Mouse (Mus musculus) layer of hippocampus, postnatal 10 days (tissue): ENCODE measurements around the gene Fermt3. TPM values are rescaled to one million over a fixed set of nuclear protein-coding genes. Genes with fewer than 3 reads are reported as not detected.
"Not testable (repeated sequence)": the region's sequence is repeated elsewhere in the genome, so short reads cannot be mapped to it uniquely, and the experiment has no call there.

Experiments
- DNase-seq, 2 experiments: peaks; one replicate each; pipeline ENCODE4 v3.0.0; 2021; ENCODE audit warnings: low spot score in 2 of 2
- total RNA-seq, 2 experiments: library from RNA; stranded (reverse); gene quantifications; 2 replicates each; pipeline ENCODE4 v1.2.3; 2021

Gene Fermt3
- total RNA-seq, 2 experiments from 2014 or later = 5.0 to 5.2 TPM

DNA sequence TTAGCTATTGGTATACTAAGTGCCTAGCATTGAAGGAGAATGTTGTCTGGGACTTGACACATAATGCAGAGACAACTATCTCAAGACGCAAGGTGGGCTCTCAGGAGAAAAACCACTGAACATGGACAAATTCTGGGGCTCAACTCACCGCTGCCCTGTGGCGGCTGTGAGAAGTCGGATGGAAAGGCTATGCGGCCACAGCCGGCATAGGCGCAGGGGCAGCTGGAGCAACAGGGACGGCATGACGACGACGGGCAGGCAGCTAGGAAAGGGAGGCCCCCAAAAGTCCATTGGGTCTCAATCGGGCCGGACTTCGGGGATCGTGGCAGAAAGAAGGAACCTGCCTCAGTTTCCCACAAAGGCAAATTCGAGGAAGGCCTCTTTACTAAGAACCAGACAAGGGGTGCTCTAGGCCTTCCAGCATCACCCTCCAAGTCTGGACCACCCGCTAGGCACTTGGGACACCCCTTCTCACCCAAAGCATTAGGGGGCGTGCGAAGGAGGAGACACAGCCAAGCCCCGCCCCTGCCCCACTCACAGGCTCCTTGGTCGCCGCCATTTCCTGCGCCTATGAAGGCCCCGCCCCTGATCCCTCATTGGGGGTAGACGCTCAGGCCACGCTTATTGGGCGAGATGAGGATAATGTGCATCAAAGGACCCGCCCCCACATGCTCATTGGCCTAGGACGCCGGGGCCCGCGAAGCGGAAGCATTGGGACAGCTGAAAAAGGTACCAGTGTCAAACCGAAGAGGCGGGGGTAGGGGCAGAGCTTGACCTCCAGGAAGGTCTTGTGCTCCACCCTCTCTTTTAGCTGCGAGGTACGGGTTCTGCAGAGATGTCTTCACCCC is 27.0 kb downstream of the Fermt3 start, which contains the start of gene Dnajc4:
TSS of gene Dnajc4 (minus strand) at position 562 of the 848 bp plus-strand sequence.
- peak; percentile 93 to 95 for DNase-seq

DNA sequence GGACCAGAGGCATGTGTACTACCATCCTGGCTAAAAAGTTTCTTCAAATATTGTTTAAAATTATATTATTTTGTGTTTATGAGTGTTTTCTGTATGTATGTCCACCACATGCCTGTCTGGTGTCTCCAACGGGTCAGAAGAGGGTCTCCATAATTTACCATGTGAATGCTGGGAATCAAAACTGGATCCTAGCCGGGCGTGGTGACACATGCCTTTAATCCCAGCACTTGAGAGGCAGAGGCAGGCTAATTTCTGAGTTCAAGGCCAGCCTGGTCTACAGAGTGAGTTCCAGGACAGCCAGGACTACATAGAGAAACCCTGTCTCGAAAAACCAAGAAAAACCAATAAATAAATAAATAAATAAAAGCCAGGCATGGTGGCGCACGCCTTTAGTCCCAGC is 28.1 kb downstream of the Fermt3 start:
- not testable (repeated sequence) for DNase-seq

DNA sequence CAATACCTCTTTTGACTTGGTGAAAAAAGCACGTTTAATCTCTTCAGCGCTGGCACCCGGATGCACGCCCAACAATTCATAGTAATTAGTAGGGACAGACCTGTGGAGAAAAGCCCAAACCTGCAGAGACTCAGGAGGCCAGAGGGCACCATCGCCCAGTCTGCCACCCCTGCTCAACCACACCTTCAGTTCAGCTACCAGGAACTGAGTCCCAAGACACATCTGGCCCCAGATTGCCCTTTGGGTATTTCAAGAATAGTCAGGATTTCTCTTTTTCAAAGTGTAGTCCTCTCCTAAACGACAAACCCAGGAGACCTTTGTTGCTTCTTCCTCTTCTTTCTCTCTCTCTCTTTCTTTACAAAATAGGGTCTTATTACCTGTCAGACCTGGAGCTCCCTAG is 28.6 kb downstream of the Fermt3 start:
- DNase-seq = no peak

DNA sequence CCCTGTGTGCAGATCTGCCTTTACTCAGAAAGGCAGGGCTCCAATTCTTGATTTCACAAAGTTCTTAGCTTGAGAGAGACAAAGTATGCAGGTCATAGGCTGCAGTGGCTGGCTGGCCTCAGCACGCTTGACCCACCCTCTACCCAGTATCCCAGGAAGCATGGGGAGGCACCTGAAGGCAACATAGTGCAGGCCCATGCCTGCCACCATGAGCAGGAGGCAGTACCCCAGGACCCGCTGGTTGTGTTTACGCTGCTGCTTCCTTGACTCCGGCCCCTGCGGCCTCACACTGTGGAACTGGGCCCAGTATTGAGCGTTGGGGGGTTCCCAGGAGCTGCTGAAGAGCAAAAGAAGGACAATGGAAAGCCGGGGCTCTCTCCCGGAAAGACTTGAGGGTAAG is 30.0 kb downstream of the Fermt3 start:
- DNase-seq = no peak

DNA sequence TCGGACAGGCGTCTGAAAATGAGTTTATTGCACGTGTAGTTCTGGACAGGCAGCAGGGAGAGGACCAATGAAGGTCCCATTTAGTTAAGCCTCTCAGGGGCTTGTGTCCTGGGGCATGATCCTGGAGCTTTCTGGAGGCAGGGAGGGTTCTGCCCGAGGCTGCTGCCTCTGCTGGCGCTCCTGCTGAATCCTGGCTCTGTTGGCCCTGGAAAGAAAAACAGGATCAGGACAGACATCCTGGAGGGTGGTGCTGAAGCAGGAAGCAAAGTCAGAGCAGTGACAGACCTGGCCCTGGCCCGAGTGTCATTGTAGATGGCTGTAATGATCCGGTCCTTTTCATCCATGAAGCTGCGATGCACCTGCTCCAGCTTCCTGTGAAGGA is 31.4 kb downstream of the Fermt3 start:
- no peak for DNase-seq

DNA sequence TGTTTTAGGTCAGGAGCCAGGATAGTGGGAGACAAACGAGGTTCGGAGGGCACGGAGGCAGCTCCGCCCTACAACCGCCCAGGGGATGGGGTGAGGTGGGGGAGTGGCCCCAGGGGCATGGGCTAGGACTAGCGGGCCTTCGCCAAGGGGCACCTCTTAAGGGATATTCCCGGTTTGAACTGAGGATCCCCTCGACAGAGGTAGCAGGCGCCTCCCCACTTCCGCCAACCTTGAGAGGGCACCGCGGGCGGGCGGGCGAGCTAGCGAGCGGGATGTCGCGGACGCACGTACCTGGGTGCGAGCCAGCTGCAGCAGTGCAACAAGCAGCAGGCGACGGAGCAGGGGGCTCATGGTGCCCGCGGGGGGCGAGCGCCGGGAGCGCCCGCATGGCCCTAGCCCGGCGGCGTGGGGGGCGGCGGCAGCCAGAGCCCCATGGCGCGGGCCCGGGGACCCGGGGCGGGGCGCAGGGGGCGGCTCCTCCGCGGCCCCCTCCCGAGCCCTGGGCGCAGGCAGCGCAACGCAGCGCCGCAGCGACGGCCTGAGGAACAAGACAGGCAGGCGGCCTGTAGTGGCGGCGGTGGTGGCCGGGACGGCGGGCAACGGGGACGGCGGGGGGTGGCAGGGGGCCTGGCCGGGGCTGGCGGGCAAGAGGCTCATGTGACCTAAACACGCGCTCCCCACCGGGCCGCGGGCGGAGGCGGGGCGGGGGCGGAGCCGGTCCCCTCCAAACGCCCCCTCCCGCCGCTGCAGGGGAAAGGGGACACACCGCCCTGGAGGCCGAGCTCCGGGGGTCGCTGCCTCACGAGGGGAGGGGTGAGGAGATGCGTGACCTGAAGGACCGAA is 32.0 kb downstream of the Fermt3 start, which contains the start of gene Vegfb:
TSS of gene Vegfb (minus strand) at position 591 of the 843 bp plus-strand sequence.
- DNase-seq = peak; percentile 60 to 76

DNA sequence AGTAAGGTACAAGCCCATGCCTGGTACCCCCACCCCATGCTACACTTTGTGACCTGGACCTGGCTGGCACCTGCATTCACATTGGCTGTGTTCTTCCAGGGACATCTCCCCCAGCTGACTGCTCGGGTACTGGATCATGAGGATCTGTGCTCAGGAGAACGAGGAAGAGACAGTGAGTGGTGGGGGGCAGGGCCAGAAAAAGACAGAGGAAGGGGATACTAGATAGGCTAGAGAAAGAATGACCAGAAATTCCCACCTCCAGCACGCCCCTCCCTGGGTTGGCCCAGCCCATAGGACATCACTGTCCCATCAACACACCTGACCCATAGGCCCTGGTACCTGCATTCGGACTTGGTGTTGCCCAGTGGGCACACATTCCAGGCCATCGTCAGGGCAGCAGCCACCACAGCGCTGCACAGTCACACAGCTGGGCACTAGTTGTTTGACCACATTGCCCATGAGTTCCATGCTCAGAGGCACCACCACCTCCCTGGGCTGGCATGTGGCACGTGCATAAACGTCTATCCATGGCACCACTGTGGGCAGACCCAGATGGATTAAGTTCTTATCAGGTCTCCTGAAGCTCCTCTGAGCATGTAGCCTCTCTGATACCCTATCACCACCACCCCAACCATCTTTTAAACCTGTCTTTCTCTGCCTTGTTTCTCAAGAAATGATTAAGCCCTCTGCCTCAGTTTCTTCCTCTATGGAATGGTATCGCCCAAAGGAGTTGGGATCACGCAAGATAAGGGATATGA is 33.1 kb downstream of the Fermt3 start:
- no peak for DNase-seq

DNA sequence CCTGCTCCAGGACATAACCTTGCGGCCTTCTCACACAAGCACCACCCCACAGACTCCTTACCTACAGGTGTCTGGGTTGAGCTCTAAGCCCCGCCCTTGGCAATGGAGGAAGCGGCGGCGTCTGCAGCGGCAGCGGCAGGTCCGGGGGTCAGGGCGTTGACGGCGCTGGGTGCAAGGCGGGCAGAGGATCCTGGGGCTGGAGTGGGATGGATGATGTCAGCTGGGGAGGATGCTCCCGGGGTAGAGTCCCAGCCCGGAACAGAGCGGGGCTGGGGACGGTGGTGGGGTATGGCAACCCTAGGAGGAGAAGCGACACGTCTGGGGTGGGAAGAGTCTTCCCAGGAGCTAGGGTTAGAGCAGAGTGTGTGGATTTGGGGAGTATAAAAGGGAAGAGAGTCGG is 34.0 kb downstream of the Fermt3 start:
- no peak for DNase-seq

DNA sequence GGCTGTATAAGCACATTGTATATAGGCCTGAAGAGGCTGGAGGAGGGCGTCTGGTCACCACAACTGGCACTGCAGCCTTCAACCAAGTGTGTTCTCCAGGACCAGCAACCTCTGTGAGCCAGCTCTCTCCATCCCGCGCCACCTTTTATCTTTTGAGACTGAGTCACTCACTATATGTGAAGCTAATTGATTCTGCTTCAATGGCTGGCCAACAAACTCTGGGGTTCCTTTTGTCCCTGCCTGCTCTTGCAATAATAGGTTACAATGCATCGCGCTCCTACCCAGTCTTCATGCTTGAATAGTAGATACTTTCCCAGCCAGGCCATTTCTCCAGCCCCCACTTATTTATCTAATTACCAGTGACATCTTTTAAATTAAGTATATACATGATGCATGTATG is 35.6 kb downstream of the Fermt3 start:
- no peak for DNase-seq

DNA sequence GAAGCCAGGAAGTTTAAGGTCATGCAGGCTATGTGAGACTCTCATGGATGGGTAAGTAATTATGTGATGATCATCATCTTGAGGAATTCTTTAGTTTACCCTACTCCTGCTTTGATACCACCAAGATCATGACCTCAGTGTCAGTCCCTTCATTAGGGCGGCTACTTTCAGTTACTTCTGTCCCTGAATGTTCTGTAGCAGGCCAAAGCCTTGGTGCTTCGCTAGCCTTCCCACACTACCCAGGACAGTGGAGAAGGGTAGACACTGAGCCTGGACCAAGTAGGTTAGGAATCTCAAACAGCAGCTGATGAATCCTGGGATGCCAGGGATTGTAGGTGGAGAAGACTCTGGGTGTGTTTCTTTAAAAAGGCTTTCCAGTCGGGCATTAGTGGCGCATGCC is 37.8 kb downstream of the Fermt3 start:
- DNase-seq = no peak

DNA sequence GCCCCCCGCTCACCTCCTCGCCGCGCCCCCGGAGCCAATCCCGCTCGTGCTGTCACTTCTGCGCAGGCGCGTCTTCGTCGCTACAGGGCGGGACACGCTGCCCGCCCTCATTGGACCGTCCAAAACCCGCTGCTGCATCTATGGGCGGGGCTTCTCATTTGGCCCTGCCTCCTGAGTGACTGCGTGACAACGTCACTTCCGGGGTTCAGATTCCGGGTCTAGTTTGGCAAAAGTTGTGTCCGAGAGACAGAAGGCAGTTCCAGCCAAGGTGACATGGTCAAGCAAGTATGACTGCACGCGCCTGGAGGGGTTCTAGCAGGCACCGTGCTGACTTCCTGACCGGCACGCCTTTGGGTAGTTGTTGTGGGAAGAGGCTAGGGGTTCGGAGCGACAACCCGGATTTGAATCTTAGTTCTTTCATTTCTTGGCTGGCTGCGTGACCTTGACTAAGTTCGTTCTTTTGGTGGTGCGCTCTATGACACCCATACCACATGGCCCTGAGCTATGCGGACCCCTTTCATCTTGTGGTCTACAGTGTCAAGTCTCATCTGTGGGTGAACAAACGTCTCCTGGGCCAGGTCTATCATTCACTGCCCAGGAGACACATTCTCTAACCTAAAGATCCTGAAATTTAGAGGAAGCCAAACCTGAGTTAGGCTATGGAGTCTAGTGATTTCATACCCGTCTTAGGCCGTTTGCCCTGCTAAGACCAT is 38.7 kb downstream of the Fermt3 start, which contains the start of gene Fkbp2:
TSS of gene Fkbp2 (minus strand) at position 121 of the 713 bp plus-strand sequence.
- peak; percentile 99 for DNase-seq

DNA sequence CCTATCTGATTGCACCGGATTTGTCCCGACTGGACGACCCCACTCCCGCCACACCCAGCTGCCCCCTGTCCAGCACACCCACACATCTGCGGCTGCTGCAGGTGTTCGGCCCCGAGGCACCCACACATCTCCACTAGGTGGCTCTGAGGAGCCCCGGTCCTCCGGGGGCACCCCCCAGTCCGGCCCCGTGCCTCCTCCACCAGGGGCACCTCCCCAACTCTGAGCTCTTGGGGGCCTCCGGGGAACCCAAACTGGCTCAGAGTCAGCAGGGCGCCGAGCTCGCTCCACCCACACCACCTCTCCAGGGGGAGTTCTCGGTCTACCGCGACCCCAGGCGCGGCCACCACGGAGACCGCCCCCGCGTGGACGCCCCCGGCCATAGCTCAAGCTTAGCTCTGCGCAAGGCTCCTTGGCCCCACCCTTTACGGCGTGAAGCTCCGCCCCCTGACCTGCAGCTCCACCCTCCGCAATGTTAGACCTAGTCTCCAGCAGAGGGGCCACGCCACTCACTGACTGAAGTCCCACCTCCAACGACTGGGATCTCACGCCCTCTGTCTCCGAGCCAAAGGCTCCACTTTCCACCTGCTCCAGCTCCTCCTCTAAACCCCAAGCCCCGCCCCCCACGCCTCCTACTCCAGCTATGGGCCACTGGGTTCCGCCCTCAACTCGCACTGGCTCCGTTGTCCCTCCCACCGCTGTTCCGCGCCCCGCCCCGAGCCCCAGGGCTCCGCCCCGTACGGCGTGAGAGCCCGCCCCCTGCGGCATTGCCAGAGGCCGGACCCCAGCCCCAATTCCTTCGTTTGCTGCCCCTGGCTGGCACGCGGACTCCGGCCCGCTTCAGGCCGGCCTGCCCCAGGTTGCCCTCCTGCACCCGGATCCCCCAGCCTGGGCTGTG is 39.5 kb downstream of the Fermt3 start:
- peak; percentile 99 to 100 for DNase-seq

DNA sequence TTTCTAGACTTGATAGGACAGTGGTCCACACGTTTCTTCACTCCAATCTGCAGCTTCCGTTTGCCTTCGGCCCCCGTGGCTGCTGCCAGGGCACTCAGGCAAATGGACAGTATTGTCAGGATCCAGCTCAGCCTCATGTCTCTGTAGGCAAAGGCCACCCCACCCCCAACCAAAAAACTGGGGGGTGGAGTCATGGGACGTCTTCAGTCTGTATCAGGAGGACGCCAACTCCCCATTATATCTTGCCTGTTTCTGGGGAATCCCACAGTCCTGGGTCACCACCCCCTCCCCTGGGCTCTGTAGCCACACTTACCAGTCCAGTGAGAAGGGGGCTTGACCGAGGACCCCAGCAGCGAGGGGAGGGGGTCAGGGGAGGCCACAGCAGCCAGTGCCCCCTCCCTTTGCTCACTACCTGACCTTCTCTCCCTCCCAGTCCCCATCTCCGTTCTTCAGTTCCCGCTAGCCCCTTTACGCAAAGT is 40.2 kb downstream of the Fermt3 start:
- peak; percentile 32 to 52 for DNase-seq

DNA sequence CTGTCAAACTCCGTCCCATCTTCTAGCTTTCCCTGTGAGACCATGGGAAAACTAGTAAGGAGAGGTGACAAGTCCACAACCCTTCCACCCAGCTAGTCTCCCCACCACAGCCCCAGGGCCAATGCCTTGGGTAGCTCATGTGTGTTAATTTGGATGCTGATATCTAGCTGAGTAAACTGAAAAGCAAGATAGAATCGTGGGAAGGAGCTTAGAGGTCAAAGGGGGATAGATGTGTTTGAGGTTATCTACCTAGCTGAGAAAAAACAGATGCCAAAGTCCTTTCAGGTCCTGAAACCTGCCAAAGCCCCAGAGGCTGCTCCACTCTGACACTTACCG is 40.7 kb downstream of the Fermt3 start:
- DNase-seq = no peak

DNA sequence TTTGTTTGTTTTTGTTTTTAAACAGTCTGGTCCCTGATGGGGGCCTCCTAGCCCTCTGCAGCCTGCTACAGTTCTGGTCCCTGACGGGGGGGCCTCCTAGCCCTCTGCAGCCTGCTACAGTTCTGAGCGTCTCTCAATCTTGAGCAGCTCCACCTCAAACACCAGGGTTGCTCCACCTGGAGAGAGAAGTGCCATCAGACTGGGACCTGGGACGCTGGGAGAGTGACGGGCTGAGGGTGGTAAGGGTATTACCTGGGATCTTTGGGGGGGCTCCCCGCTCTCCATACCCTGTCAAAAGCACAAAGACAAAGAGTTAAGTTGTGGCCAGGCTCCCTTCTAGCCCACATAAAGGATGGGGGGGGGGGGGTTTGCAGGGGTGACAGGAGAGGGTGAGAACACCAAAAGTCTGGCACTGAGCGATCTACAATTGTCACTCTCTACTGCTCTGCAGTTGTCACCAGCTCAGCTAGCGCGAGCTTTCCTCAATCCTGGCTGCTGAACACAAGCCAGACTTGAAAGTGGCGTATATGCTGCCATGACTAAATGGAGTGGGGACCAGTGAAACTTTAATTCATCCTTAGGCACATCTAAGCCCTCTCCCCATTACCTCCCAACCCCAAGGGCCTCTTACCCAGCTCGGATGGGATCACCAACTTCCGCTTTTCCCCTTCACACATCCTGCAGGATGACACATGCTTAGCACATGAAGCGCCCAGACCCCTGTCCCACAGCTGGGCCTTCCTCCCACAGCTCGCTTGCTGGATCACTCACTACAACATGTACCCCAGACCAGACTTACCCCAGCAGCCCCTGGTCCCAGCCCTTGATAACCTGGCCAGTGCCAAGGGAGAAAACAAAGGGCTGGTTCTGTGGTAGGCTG is 41.3 kb downstream of the Fermt3 start:
- DNase-seq = peak in 1 of 2 experiments; percentile 40

DNA sequence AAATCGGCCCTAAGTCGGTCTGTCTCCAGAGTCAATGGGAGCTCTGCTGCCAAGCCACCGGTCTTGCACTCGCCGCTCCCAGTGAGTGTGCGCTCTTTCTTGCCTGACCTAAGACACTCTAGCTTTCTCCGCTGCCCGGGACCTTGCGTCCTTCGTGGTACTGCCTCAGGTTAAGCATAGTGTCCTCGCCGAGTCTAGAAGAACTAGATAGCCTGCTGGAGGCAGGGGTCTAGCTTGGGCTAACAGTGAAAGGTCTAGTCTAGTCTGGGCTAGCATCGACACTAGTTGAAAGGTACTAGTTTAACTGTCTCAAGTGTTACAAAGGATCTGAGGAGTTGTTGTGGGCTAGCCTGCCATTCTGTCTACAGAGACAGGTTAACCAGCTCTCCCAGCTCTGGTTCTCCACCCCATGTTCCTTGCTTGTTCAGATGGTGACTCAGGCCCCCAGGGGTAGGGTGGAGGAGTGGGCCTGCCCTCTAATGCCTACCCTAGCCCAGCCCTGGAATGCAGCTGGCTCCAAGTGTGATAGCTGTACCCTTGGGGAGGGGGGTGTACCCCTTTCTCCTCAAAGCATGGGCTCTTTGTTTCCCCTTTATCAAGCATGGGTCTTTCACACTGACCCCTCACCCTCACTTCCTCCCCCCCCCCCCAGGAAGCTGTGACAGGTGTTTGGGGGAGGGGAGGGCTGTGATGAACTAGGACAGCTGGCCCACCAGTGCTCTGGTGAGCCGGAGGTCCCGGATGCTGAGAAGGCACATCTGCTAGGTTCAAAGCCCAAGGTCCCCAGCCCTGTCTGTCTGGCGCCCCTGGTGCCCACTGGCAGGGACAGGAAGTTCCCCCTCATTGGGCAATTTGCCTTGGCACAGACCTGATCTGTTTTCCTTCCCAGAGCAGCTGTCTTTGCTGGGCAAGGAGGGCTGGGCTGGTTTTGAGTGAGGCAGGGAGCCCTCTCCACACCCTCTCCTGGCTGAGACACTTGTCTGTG is 43.4 kb downstream of the Fermt3 start, which contains the start of gene Plcb3:
TSS of gene Plcb3 (minus strand) at position 934 of the 985 bp plus-strand sequence.
- DNase-seq = peak; percentile 83
